In genomic region chr16:23014645-23015044, GRCm38 (mm10) we compare ENCODE assay signal across 13 mouse cellular contexts. TPM values are rescaled to one million over a fixed set of nuclear protein-coding genes. Genes with fewer than 3 reads are reported as not detected.
"Had no signal": no experiment of that assay in that cellular context is flagged by ENCODE, and none has a peak within 500 bp of the region (broad histone marks: within the 10 kb centered on the region; RNA-seq: fewer than 3 reads in every experiment).

No protein-coding gene starts in this region.

RNA-seq across cellular contexts. Expression of gene Kng2, which starts 14.6 kb away (rescaled TPM):
- total RNA-seq: layer of hippocampus, adult 2 months; layer of hippocampus, postnatal 10 days; left cerebral cortex, adult 2 months; left cerebral cortex, postnatal 10 days; left cerebral cortex, postnatal 36 days; monocyte, adult 5-6 weeks had no signal
- polyA plus RNA-seq: limb, embryonic 11.5 days; lung, embryonic 16.5 days; macrophage; midbrain, embryonic 12.5 days; myocyte; stomach, embryonic 14.5 days had no signal

RNA-seq across cellular contexts. Expression of gene Kng1, which starts 43.0 kb away (rescaled TPM):
- total RNA-seq: layer of hippocampus, adult 2 months; layer of hippocampus, postnatal 10 days; left cerebral cortex, adult 2 months; left cerebral cortex, postnatal 10 days; left cerebral cortex, postnatal 36 days; monocyte, adult 5-6 weeks had no signal
- polyA plus RNA-seq: large intestine, adult 2 months; macrophage; midbrain, embryonic 12.5 days; myocyte had no signal
